Mouse (Mus musculus) hematopoietic stem cell, adult 5-6 weeks (primary cell): Measurements from ENCODE around the gene Foxa1. TPM values are rescaled to one million over a fixed set of nuclear protein-coding genes. Genes with fewer than 3 reads are reported as not detected.

Experiments used
- ATAC-seq, 2 experiments: fragments of 125-278 bp in 1 of 2; replicated peaks in 1 of 2; 2 replicates each; pipeline ENCODE4 v1.8.0; 2016 to 2017; ENCODE audit warnings: inconsistent platforms in 2 of 2, mild to moderate bottlenecking in 2 of 2, moderate number of reproducible peaks in 2 of 2, low read depth in 1 of 2, moderate TSS enrichment in 1 of 2; ENCODE audit not compliant: low FRiP score in 2 of 2, poor library complexity in 2 of 2, severe bottlenecking in 2 of 2, insufficient read depth in 1 of 2, low TSS enrichment in 1 of 2
- total RNA-seq: library from RNA; stranded (forward); fragments of 172-1452, 232-1000 nt; gene quantifications from 2 replicates; pipeline ENCODE4 v1.2.3, GENCODE M21; 2017

The Foxa1 gene
- total RNA-seq, 1 experiment from 2014 or later: not detected

- no peak for ATAC-seq
Measured at GRCm38 (mm10) chr12:57511560-57511959, 35.2 kb downstream of the Foxa1 start.

- ATAC-seq: no peak
Measured at GRCm38 (mm10) chr12:57511127-57511526, 35.6 kb downstream of the Foxa1 start.

DNA sequence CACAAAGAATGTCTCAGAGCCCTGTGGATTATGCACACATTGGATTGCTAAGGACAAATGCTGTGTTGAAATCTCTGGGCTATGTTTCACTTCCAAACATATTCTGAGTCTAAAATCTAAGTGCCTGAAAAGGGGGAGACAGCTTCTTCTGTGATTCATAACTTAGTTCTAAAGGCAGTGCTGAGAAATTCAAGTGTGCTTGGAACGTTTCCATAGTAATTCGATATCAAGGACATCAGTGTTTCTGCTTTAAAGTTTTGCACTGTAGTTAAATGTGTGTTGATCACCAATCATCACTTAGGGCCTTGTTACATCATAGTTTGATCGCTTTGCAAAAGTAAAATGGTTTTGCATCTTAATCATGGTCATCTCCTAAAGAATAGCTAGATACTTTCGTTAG is 37.0 kb downstream of the Foxa1 start:
- ATAC-seq: no peak

- no peak for ATAC-seq
Measured at GRCm38 (mm10) chr12:57508938-57509337, 37.8 kb downstream of the Foxa1 start.

DNA sequence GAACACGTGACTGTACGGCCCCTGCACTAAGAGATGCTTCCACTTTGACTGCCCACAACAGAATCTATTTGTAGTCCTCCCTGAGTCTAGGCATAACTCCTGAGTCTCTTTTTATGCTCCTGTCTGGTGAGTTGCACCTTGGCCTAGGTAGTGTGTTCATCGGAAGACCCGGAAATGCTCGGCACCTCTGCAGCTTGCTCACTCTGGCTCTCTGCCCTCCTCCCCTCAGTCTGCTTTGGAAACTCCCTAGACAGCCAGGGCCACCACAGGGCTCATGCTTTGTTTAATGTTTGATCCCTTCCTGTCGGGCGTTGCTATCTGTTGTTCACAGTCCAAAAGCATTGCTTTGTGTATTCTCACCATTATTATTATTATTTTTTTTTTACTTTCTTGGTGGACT is 41.4 kb downstream of the Foxa1 start:
- no peak for ATAC-seq

DNA sequence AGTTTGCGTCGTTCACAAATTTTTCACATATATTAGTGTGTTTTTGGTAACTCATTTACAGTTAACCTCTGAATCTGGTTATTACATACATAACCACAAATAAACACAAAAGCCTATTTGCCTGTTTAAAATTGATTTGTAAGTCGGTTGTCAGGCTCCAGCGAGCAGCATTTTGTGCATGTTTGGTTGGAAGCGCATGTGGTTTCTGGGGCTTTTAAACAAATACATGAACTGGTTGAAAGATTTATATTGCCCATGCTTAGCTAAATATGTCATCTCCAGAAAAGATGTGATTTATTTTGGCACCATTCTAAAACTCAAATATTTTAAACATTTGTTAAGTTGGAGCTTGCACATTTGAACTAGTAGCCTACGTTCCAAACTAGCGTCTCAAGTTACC is 46.5 kb downstream of the Foxa1 start:
- ATAC-seq: no peak

- ATAC-seq: no peak
Measured at GRCm38 (mm10) chr12:57496347-57497119, 50.2 kb downstream of the Foxa1 start.

Other genes with a start within 250 kb of the Foxa1 start
- gene Ttc6, start 17.2 kb upstream of the Foxa1 start, total RNA-seq: not detected in 2 replicates